In genomic region chr6:37196870-37197269, GRCm38 (mm10) we compare ENCODE assay signal across 16 mouse cellular contexts.
DNase-seq lines count a peak whose midpoint lies in the region; ATAC-seq and TF ChIP-seq lines count a peak whose summit lies in the region.
"Had no signal": no experiment of that assay in that cellular context is flagged by ENCODE, and none has a peak within 500 bp of the region (broad histone marks: within the 10 kb centered on the region; RNA-seq: fewer than 3 reads in every experiment).

No protein-coding gene starts in this region.

- DNase-seq in forebrain, embryonic 14.5 days (ENCODE audit: low spot score) = peak; percentile 26
- DNase-seq in forebrain, postnatal 0 days = no peak
- DNase-seq in layer of hippocampus, adult 11-12 months (ENCODE audit: low spot score) = peak; percentile 54
- no peak for DNase-seq in layer of hippocampus, postnatal 25 days (ENCODE audit: extremely low spot score in 1 of 2, low spot score in 1 of 2)
- peak; percentile 85 for DNase-seq in cerebellum, adult 9-11 months
- no peak for DNase-seq in spleen, postnatal 4 days (ENCODE audit: low spot score in 2 of 2)
- no peak for DNase-seq in gastrocnemius, postnatal 36 days
- DNase-seq: adrenal gland, adult 2 months; gastrocnemius, adult 2 months; kidney, adult 2 months; lung, postnatal 36 days had no signal

- no peak for ATAC-seq in forebrain, embryonic 14.5 days
- no peak for ATAC-seq in forebrain, postnatal 0 days
- 0 out of 2 replicates have a peak, but pooled peaks have one; percentile 14 for ATAC-seq in heart, embryonic 16.5 days (replicated peaks; ENCODE audit: extremely low read depth, insufficient read depth, low FRiP score)

- H3K36me3 ChIP-seq in forebrain, embryonic 14.5 days (ENCODE audit: control insufficient read depth, insufficient read depth, low read length) = no peaks in the 10 kb centered on the region
- H3K36me3 ChIP-seq in forebrain, postnatal 0 days (ENCODE audit: insufficient read depth) = no peaks in the 10 kb centered on the region
- no peaks in the 10 kb centered on the region for H3K36me3 ChIP-seq in heart, embryonic 16.5 days (ENCODE audit: control insufficient read depth, insufficient read depth)
- H3K36me3 ChIP-seq: embryonic facial prominence, embryonic 10.5 days; hindbrain, embryonic 12.5 days; liver, embryonic 15.5 days; midbrain, embryonic 12.5 days had no signal

- no peak overlapping the region for H3K27ac ChIP-seq in forebrain, embryonic 14.5 days (ENCODE audit: low read depth, low read length)
- H3K27ac ChIP-seq in forebrain, postnatal 0 days (ENCODE audit: low read depth, low read length) = no peak overlapping the region
- H3K27ac ChIP-seq in heart, embryonic 16.5 days (ENCODE audit: low read length) = peak overlapping the region; percentile 42
- H3K27ac ChIP-seq: embryonic facial prominence, embryonic 10.5 days; gastrocnemius, adult 2 months; hindbrain, embryonic 12.5 days; liver, embryonic 15.5 days; midbrain, embryonic 12.5 days had no signal

- no peak overlapping the region for H3K4me3 ChIP-seq in forebrain, embryonic 14.5 days (ENCODE audit: low read depth, low read length)
- H3K4me3 ChIP-seq in forebrain, postnatal 0 days (ENCODE audit: low read depth, low read length) = no peak overlapping the region
- H3K4me3 ChIP-seq in heart, embryonic 16.5 days (ENCODE audit: low read length) = no peak overlapping the region
- H3K4me3 ChIP-seq: embryonic facial prominence, embryonic 10.5 days; gastrocnemius, adult 2 months; hindbrain, embryonic 12.5 days; liver, embryonic 15.5 days; midbrain, embryonic 12.5 days had no signal

- no peaks in the 10 kb centered on the region for H3K4me1 ChIP-seq in forebrain, embryonic 14.5 days (ENCODE audit: control insufficient read depth, insufficient read depth, low read length)
- no peaks in the 10 kb centered on the region for H3K4me1 ChIP-seq in forebrain, postnatal 0 days (ENCODE audit: insufficient read depth)
- H3K4me1 ChIP-seq in heart, embryonic 16.5 days (ENCODE audit: control insufficient read depth, insufficient read depth, low read length) = peaks cover 9% of the 10 kb centered on the region
- H3K4me1 ChIP-seq: hindbrain, embryonic 12.5 days; liver, embryonic 15.5 days; midbrain, embryonic 12.5 days had no signal

- H3K9ac ChIP-seq in forebrain, embryonic 14.5 days (ENCODE audit: low read length) = no peak overlapping the region
- no peak overlapping the region for H3K9ac ChIP-seq in forebrain, postnatal 0 days
- H3K9ac ChIP-seq in heart, embryonic 16.5 days (ENCODE audit: low read length) = no peak overlapping the region
- H3K9ac ChIP-seq: hindbrain, embryonic 12.5 days; liver, embryonic 15.5 days; midbrain, embryonic 12.5 days had no signal

- 82% methylated on average over 5 of the region's 5 CpGs for WGBS in forebrain, embryonic 14.5 days
- WGBS in forebrain, postnatal 0 days = 43% methylated on average over 5 of the region's 5 CpGs
- 28% methylated on average over 5 of the region's 5 CpGs for WGBS in heart, embryonic 16.5 days

- H3K4me2 ChIP-seq in forebrain, embryonic 14.5 days (ENCODE audit: low read length) = no peak overlapping the region
- no peak overlapping the region for H3K4me2 ChIP-seq in forebrain, postnatal 0 days (ENCODE audit: low read depth)
- H3K4me2 ChIP-seq in heart, embryonic 16.5 days (ENCODE audit: low read depth, low read length) = peak overlapping the region; percentile 24; the same call in 1 of the 2 replicates
- H3K4me2 ChIP-seq: hindbrain, embryonic 12.5 days; liver, embryonic 15.5 days; midbrain, embryonic 12.5 days had no signal

- H3K9me3 ChIP-seq in forebrain, embryonic 14.5 days (replicated peaks; ENCODE audit: control insufficient read depth, low read length) = no peaks in the 10 kb centered on the region
- no peaks in the 10 kb centered on the region for H3K9me3 ChIP-seq in forebrain, postnatal 0 days (ENCODE audit: low read length)
- no peaks in the 10 kb centered on the region for H3K9me3 ChIP-seq in heart, embryonic 16.5 days (replicated peaks; ENCODE audit: control insufficient read depth, low read length)
- H3K9me3 ChIP-seq: embryonic facial prominence, embryonic 10.5 days; hindbrain, embryonic 12.5 days; liver, embryonic 15.5 days; midbrain, embryonic 12.5 days had no signal

- intact Hi-C loops in gastrocnemius, postnatal 36 days (cut with DNase I) = no loop called here

- H3K27me3 ChIP-seq in forebrain, embryonic 14.5 days (replicated peaks; ENCODE audit: control insufficient read depth, insufficient read depth, low read length) = no peaks in the 10 kb centered on the region
- no peaks in the 10 kb centered on the region for H3K27me3 ChIP-seq in forebrain, postnatal 0 days (ENCODE audit: insufficient read depth, low read length)
- no peaks in the 10 kb centered on the region for H3K27me3 ChIP-seq in heart, embryonic 16.5 days (ENCODE audit: control insufficient read depth, insufficient read depth, low read length)
- H3K27me3 ChIP-seq: hindbrain, embryonic 12.5 days; liver, embryonic 15.5 days; midbrain, embryonic 12.5 days had no signal

- no peak for TF ChIP-seq CTCF in forebrain, postnatal 0 days (IDR thresholded peaks at IDR 0.05; ENCODE audit: low read depth)

Comparison
In these comparisons a context has a peak if more than half of its experiments do, and no peak if none do; other contexts are left out.
1. DNase-seq: peak in forebrain, embryonic 14.5 days (single experiment), layer of hippocampus, adult 11-12 months (single experiment) and cerebellum, adult 9-11 months (single experiment); none in forebrain, postnatal 0 days (single experiment), layer of hippocampus, postnatal 25 days (0 of 2), spleen, postnatal 4 days (0 of 2) and gastrocnemius, postnatal 36 days (0 of 2).